ENCODE assay signal across 37 mouse cellular contexts in genomic region chr9:51019670-51020069, GRCm38 (mm10). TPM values are rescaled to one million over a fixed set of nuclear protein-coding genes. Genes with fewer than 3 reads are reported as not detected.
"Had no signal": no experiment of that assay in that cellular context is flagged by ENCODE, and none has a peak within 500 bp of the region (broad histone marks: within the 10 kb centered on the region; RNA-seq: fewer than 3 reads in every experiment).

No protein-coding gene starts in this region.

- H3K36me3 ChIP-seq: heart, embryonic 13.5 days; heart, embryonic 15.5 days; hindbrain, embryonic 13.5 days; hindbrain, embryonic 15.5 days; kidney, embryonic 15.5 days; limb, embryonic 10.5 days; limb, embryonic 12.5 days; liver, embryonic 13.5 days had no signal

- ATAC-seq: intestine, embryonic 16.5 days had no signal

- H3K9ac ChIP-seq: heart, embryonic 13.5 days; heart, embryonic 15.5 days; hindbrain, embryonic 13.5 days; hindbrain, embryonic 15.5 days; kidney, embryonic 15.5 days; limb, embryonic 12.5 days; liver, embryonic 13.5 days had no signal

- DNase-seq: gastrocnemius, postnatal 14 days; gastrocnemius, postnatal 36 days; heart, adult 11 months; heart, adult 2 months; heart, postnatal 14 days; heart, postnatal 36 days; kidney, adult 11 months; kidney, adult 2 months; kidney, adult 9 months; kidney, postnatal 25 days; kidney, postnatal 4 days; liver, embryonic 13.5 days had no signal

- H3K27ac ChIP-seq: heart, adult 2 months; heart, embryonic 13.5 days; heart, embryonic 15.5 days; hindbrain, embryonic 13.5 days; hindbrain, embryonic 15.5 days; kidney, embryonic 15.5 days; kidney, postnatal 0 days; layer of hippocampus, adult 2 months; left cerebral cortex, adult 2 months; limb, embryonic 10.5 days; limb, embryonic 12.5 days; liver, embryonic 13.5 days had no signal

- H3K4me2 ChIP-seq: heart, embryonic 11.5 days; heart, embryonic 13.5 days; heart, embryonic 15.5 days; hindbrain, embryonic 13.5 days; hindbrain, embryonic 15.5 days; kidney, embryonic 15.5 days; limb, embryonic 12.5 days; liver, embryonic 11.5 days; liver, embryonic 13.5 days had no signal

- H3K4me1 ChIP-seq: hindbrain, embryonic 13.5 days; hindbrain, embryonic 15.5 days; kidney, embryonic 15.5 days; limb, embryonic 10.5 days; limb, embryonic 12.5 days; liver, embryonic 13.5 days had no signal

- H3K27me3 ChIP-seq: heart, embryonic 13.5 days; heart, embryonic 15.5 days; hindbrain, embryonic 13.5 days; hindbrain, embryonic 15.5 days; limb, embryonic 12.5 days had no signal

- H3K9me3 ChIP-seq: heart, embryonic 13.5 days; heart, embryonic 15.5 days; hindbrain, embryonic 13.5 days; hindbrain, embryonic 15.5 days; kidney, embryonic 15.5 days; limb, embryonic 10.5 days; limb, embryonic 12.5 days; liver, embryonic 13.5 days had no signal

- H3K4me3 ChIP-seq: heart, adult 2 months; heart, embryonic 13.5 days; heart, embryonic 15.5 days; hindbrain, embryonic 13.5 days; hindbrain, embryonic 15.5 days; kidney, embryonic 15.5 days; layer of hippocampus, adult 2 months; left cerebral cortex, adult 2 months; limb, embryonic 10.5 days; limb, embryonic 12.5 days; liver, embryonic 13.5 days had no signal

RNA-seq across cellular contexts. Expression of gene Btg4, which starts 41.0 kb away (rescaled TPM):
- total RNA-seq: gastrocnemius, adult 18-20 months; gastrocnemius, adult 8-10 months; gastrocnemius, postnatal 14 days; gastrocnemius, postnatal 36 days; heart, adult 2 months; heart, postnatal 14 days; heart, postnatal 36 days; hematopoietic stem cell, adult 5-6 weeks; layer of hippocampus, adult 2 months; layer of hippocampus, postnatal 10 days; layer of hippocampus, postnatal 25 days; left cerebral cortex, adult 2 months; left cerebral cortex, postnatal 14 days; left cerebral cortex, postnatal 36 days had no signal
- polyA plus RNA-seq: gonadal fat pad, adult 2 months; heart, adult 2 months; heart, embryonic 11.5 days; heart, embryonic 13.5 days; heart, embryonic 15.5 days; heart, postnatal 0 days; hindbrain, embryonic 11.5 days; hindbrain, embryonic 13.5 days; hindbrain, embryonic 15.5 days; intestine, embryonic 14.5 days; intestine, embryonic 16.5 days; kidney, adult 2 months; kidney, embryonic 15.5 days; kidney, postnatal 0 days; limb, embryonic 10.5 days; limb, embryonic 12.5 days; limb, embryonic 14.5 days; liver, embryonic 11.5 days; liver, embryonic 13.5 days had no signal
